Mouse (Mus musculus) stomach, embryonic 14.5 days (tissue): ENCODE measurements around the gene Itpr1. TPM values are rescaled to one million over a fixed set of nuclear protein-coding genes. Genes with fewer than 3 reads are reported as not detected.

ENCODE experiments used
- ATAC-seq: fragments of 200-750 bp; cut with Nextera tagmentation; 2 replicates; pipeline ENCODE4 v1.8.0; 2017; ENCODE audit warnings: low read depth, moderate TSS enrichment; ENCODE audit not compliant: insufficient number of reproducible peaks, insufficient read depth, low FRiP score
- H3K27ac ChIP-seq: fragments of 300-500 bp; sonication (generic); 2 replicates; pipeline ENCODE4 v1.5.1; 2014; ENCODE audit warnings: mild to moderate bottlenecking, low read length, moderate library complexity, mixed read lengths
- H3K27me3 ChIP-seq: fragments of 300-500 bp; sonication (generic); 2 replicates; pipeline ENCODE4 v1.6.1; 2014; ENCODE audit warnings: low read length, control low read depth, mixed read lengths; ENCODE audit not compliant: control insufficient read depth, insufficient read depth
- H3K36me3 ChIP-seq: fragments of 300-500 bp; sonication (generic); 2 replicates; pipeline ENCODE4 v1.6.1; 2014; ENCODE audit warnings: mild to moderate bottlenecking, control low read depth, low read length, moderate library complexity, mixed read lengths; ENCODE audit not compliant: control insufficient read depth, insufficient read depth
- H3K4me1 ChIP-seq: fragments of 300-500 bp; sonication (generic); 2 replicates; pipeline ENCODE4 v1.6.1; 2014; ENCODE audit warnings: low read length, control low read depth, mixed read lengths; ENCODE audit not compliant: control insufficient read depth, insufficient read depth
- H3K4me2 ChIP-seq: fragments of 300-500 bp; sonication (generic); replicated peaks from 2 replicates; pipeline ENCODE4 v1.6.1; 2014; ENCODE audit warnings: low read depth, low read length, control low read depth
- H3K4me3 ChIP-seq: fragments of 300-500 bp; sonication (generic); 2 replicates; pipeline ENCODE4 v1.5.1; 2014; ENCODE audit warnings: low read depth, low read length, control low read depth
- H3K9ac ChIP-seq: fragments of 300-500 bp; sonication (generic); replicated peaks from 2 replicates; pipeline ENCODE4 v1.6.1; 2014; ENCODE audit warnings: low read depth, mild to moderate bottlenecking, control low read depth, low read length, moderate library complexity, mixed read lengths
- H3K9me3 ChIP-seq: fragments of 300-500 bp; sonication (generic); 2 replicates; pipeline ENCODE4 v1.6.1; 2016; ENCODE audit warnings: low read depth, low read length, control low read depth; ENCODE audit not compliant: control insufficient read depth
- WGBS: fragments of 180-500 bp; shearing (Covaris S2); extraction: QIAGEN DNeasy Blood & Tissue Kit; methylation state at CpG from one replicate; pipeline ENCODE4 v1.1.7; 2014; 5-methylcytosine and 5-hydroxymethylcytosine counted together
- polyA plus RNA-seq: library from polyadenylated mRNA; unstranded; fragments of >200 nt; fragmentation: Nextera tagmentation; extraction: Ambion mirVana; gene quantifications from 2 replicates; pipeline ENCODE4 v1.2.1, GENCODE M21; 2014

The Itpr1 gene
- polyA plus RNA-seq, 1 experiment from 2014 or later, result 13.5 TPM

DNA sequence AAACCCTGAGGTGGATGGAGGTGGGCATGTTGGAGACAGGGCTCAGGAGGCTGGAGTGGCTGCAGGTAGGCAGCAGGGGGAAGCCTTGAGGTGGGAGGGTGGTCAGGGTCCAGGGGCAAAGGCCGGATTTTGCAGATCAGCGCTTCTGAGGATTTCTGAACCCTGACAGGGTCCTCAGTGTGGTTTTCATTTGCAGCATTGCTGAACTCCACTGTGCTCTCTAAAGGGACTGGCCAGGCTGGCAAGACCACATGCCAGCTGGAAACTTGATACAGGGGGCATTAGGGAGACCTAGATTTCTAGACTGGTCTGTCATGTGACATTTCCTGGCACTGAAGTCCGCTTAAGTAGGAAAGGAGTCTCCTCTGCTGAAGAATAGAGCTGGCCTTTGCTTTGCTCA, 5.1 kb downstream of the Itpr1 start:
- H3K4me2 ChIP-seq, result no peak overlapping the region
- H3K9me3 ChIP-seq, result no peaks in the 10 kb centered on the region
- WGBS, result 85% methylated on average over 3 of the region's 3 CpGs
- no peaks in the 10 kb centered on the region for H3K27me3 ChIP-seq
- H3K4me3 ChIP-seq, result no peak overlapping the region
- no peak for ATAC-seq
- H3K27ac ChIP-seq, result no peak overlapping the region
- H3K4me1 ChIP-seq, result peaks cover 11% of the 10 kb centered on the region; the same call in 1 of the 2 replicates
- no peak overlapping the region for H3K9ac ChIP-seq
- H3K36me3 ChIP-seq, result no peaks in the 10 kb centered on the region

DNA sequence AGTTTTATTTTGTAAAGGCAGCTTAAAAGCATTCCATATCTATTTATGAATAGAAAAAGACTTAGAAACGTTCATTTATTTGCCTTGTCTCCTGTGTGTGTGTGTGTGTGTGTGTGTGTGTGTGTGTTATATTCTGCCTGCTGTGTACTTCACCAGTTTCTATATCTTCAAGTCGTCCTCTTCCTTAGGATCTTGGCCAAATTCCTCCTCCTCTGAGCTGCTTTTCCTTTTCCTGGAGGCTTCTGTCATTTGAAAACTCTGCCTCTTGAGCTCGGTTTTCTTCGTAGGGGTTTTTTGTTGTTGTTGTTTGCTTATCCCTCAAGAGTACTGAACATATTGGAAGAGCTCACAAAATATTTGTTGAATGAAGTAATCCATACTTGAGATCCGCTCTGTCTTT, 9.5 kb downstream of the Itpr1 start:
- WGBS, result 53% methylated on average over 5 of the region's 5 CpGs
- no peaks in the 10 kb centered on the region for H3K36me3 ChIP-seq
- no peak overlapping the region for H3K4me3 ChIP-seq
- H3K9me3 ChIP-seq, result no peaks in the 10 kb centered on the region
- no peaks in the 10 kb centered on the region for H3K27me3 ChIP-seq
- H3K27ac ChIP-seq, result no peak overlapping the region
- H3K4me1 ChIP-seq, result no peaks in the 10 kb centered on the region
- H3K4me2 ChIP-seq, result no peak overlapping the region
- ATAC-seq, result no peak
- no peak overlapping the region for H3K9ac ChIP-seq

DNA sequence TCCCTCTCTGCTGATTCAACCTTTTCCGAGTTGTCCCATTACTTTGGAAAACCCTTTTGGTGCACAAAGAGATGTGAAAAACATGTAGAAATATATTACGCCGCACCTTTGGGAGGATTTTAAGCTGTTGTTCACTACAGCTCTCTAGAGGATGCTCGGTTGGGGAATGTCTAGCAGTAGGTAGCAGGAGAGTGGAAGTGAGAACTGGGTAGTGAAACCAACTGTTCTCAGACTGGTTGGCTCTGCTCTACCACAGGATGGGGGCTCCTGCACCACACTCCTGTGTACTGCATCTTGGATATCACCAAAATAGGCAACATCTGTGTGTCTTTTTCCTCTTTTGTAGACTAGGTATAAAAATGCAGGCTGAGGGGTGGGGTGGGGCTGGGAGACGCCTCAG, 10.0 kb downstream of the Itpr1 start:
- Histone ChIP-seq H3K36me3 (no peaks in the 10 kb centered on the region), H3K4me1 (no peaks in the 10 kb centered on the region)
- ATAC-seq, result no peak

DNA sequence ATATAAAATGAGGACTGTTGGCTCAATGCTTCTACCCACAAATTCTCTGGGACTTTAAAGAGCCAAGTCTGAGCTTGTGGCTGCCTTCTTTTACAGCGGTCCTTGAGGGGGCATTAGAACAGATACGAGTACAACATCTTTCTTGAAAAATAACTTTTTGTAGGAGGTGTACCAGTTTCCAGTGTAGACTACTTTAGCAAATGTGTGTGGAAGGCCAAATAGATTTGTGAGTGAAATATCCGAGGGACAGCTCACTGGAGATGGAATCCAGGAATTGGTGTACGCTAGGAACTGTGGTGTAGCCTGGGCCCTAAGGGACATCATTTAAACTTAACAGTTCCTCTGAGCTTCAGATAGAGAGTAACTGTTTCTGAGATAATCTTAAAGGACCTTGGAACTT, 11.5 kb downstream of the Itpr1 start:
- WGBS, result 93% methylated on average over 4 of the region's 4 CpGs
- no peaks in the 10 kb centered on the region for H3K9me3 ChIP-seq
- no peak overlapping the region for H3K4me3 ChIP-seq

More for the DNA sequence above, 10.0 kb downstream of the Itpr1 start:
- no peak overlapping the region for H3K4me3 ChIP-seq
- H3K9ac ChIP-seq, result no peak overlapping the region
- no peaks in the 10 kb centered on the region for H3K27me3 ChIP-seq
- WGBS, result 88% methylated on average over 5 of the region's 5 CpGs
- H3K27ac ChIP-seq, result no peak overlapping the region
- H3K4me2 ChIP-seq, result no peak overlapping the region
- H3K9me3 ChIP-seq, result no peaks in the 10 kb centered on the region

DNA sequence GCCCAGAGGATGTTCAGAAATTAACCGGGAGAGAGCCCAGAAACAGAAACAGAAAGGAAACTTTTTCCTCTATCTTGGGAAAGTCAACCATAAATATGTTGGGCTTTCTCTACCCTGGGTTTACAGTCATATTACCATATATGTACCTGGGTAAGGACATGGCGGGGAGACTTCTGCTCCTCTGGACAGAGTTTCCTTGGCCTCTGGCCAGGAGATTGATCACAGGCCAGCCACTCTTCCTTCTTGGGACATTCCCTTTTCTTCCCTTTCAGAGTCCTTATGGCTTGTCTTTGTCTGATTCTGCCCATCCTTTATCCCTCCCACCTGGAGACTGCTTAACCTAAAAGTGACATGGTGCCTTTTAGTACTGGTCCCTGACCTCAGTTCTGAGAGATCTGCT, 12.1 kb downstream of the Itpr1 start:
- no peaks in the 10 kb centered on the region for H3K9me3 ChIP-seq
- H3K4me1 ChIP-seq, result no peaks in the 10 kb centered on the region
- no peak overlapping the region for H3K4me3 ChIP-seq
- no peak overlapping the region for H3K9ac ChIP-seq
- WGBS, result 82% methylated on average over 2 of the region's 2 CpGs
- no peak overlapping the region for H3K4me2 ChIP-seq
- no peaks in the 10 kb centered on the region for H3K27me3 ChIP-seq
- no peaks in the 10 kb centered on the region for H3K36me3 ChIP-seq
- no peak overlapping the region for H3K27ac ChIP-seq
- no peak for ATAC-seq

More for the DNA sequence above, 11.5 kb downstream of the Itpr1 start:
- Histone ChIP-seq H3K36me3 (no peaks in the 10 kb centered on the region), H3K27me3 (no peaks in the 10 kb centered on the region), H3K27ac (no peak overlapping the region), H3K4me2 (no peak overlapping the region), H3K4me1 (no peaks in the 10 kb centered on the region), H3K9ac (no peak overlapping the region)
- ATAC-seq, result no peak

DNA sequence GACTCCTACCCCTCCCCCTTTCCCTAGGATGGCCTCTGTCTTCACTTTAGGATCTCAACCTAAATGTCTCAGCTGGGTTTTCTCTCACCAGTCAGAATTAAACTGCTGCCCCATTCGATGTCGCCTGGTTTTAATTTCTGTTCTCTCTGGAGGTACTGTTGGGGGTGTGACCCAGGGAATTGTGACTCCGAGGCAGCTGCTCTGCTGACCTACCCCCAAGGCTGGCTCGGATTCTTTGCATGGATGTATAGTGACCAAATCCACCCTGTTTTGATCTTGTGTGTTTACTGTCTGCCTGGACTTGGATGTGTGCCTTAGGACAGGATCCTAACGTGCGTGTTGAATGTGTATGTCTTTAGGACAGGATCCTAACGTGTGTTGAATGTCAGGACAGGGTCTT, 13.3 kb downstream of the Itpr1 start:
- H3K4me2 ChIP-seq, result no peak overlapping the region
- H3K4me1 ChIP-seq, result no peaks in the 10 kb centered on the region
- ATAC-seq, result no peak
- H3K36me3 ChIP-seq, result no peaks in the 10 kb centered on the region
- no peaks in the 10 kb centered on the region for H3K27me3 ChIP-seq
- no peaks in the 10 kb centered on the region for H3K9me3 ChIP-seq
- 56% methylated on average over 7 of the region's 7 CpGs for WGBS
- H3K9ac ChIP-seq, result no peak overlapping the region
- H3K4me3 ChIP-seq, result no peak overlapping the region
- no peak overlapping the region for H3K27ac ChIP-seq

DNA sequence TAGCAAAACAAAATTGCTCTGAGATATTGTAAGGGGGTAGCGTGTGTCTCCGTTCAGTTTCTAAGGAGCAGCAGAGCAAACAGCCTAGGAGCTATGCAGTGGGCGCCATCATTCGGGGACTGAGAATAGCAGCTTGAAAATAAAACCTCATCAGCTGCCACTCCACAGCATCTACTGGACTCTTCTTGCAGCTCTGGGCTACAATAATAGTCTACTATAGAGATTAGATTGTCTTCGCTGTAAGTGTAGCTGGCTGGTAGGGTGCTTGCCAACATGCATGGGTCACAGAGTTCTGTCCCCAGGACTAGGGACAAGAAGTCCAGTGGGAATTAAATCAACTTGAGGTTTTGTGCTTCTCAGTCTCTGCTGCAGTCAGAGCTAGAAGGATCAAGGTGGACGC, 14.6 kb downstream of the Itpr1 start:
- H3K9me3 ChIP-seq, result no peaks in the 10 kb centered on the region
- 91% methylated on average over 6 of the region's 6 CpGs for WGBS

DNA sequence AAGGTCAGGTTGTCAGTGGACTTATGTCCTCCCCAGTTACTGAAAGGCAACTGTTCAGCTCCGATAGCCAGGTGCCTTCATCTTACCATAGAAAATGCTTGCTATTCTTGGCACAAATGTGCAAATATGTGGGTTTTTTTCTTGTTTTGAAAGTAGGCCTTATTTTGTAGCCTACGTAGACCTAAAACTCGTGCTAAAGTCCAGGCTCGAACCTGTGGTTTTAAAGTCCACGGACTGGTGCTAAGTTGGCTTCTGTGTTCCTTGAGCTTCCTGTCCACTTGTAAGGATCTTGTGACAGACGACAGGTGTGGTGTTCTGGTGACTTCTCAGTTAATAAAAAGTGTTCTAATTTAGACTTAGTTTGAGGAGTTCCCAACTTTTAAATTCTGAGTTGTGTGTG, 15.2 kb downstream of the Itpr1 start:
- no peak for ATAC-seq
- H3K27ac ChIP-seq, result no peak overlapping the region
- no peaks in the 10 kb centered on the region for H3K4me1 ChIP-seq
- 68% methylated on average over 6 of the region's 6 CpGs for WGBS
- no peak overlapping the region for H3K4me2 ChIP-seq
- H3K9me3 ChIP-seq, result no peaks in the 10 kb centered on the region
- H3K4me3 ChIP-seq, result no peak overlapping the region
- H3K9ac ChIP-seq, result no peak overlapping the region
- no peaks in the 10 kb centered on the region for H3K27me3 ChIP-seq
- no peaks in the 10 kb centered on the region for H3K36me3 ChIP-seq

More for the DNA sequence above, 14.6 kb downstream of the Itpr1 start:
- Histone ChIP-seq H3K9ac (no peak overlapping the region), H3K4me1 (no peaks in the 10 kb centered on the region), H3K4me2 (no peak overlapping the region), H3K27me3 (no peaks in the 10 kb centered on the region), H3K27ac (no peak overlapping the region), H3K36me3 (no peaks in the 10 kb centered on the region), H3K4me3 (no peak overlapping the region)
- no peak for ATAC-seq

DNA sequence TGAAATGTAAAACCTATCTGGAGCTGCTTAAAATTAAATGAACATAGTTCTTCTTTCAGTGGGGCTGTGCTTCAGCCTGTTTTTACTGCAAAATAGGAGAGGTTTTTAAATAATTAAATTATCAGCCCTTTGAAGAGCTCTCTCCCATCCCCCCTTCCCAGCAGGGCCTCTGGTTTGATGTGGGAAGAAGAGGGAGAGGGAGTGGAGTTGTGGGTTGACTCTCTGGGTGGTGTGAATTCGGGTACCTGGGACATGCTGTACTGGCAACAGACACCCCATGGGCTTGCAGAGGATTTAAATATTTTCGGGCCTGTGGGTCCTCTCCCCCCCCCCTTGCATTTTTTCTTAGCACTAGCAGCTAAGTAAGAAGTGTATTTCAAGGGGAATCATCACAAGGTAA, 15.7 kb downstream of the Itpr1 start:
- no peaks in the 10 kb centered on the region for H3K36me3 ChIP-seq
- H3K4me1 ChIP-seq, result no peaks in the 10 kb centered on the region; the same call in 1 of the 2 replicates
- no peak for ATAC-seq
- no peaks in the 10 kb centered on the region for H3K9me3 ChIP-seq
- no peaks in the 10 kb centered on the region for H3K27me3 ChIP-seq
- WGBS, result 18% methylated on average over 2 of the region's 2 CpGs
- H3K27ac ChIP-seq, result no peak overlapping the region
- no peak overlapping the region for H3K4me3 ChIP-seq
- H3K9ac ChIP-seq, result no peak overlapping the region
- no peak overlapping the region for H3K4me2 ChIP-seq
